Mouse (Mus musculus): ENCODE data around the gene Acadm. TPM values are rescaled to one million over a fixed set of nuclear protein-coding genes. Genes with fewer than 3 reads are reported as not detected.

Gene Acadm
- polyA plus RNA-seq, 1 experiment from 2014 or later, result 52.7 TPM

DNA sequence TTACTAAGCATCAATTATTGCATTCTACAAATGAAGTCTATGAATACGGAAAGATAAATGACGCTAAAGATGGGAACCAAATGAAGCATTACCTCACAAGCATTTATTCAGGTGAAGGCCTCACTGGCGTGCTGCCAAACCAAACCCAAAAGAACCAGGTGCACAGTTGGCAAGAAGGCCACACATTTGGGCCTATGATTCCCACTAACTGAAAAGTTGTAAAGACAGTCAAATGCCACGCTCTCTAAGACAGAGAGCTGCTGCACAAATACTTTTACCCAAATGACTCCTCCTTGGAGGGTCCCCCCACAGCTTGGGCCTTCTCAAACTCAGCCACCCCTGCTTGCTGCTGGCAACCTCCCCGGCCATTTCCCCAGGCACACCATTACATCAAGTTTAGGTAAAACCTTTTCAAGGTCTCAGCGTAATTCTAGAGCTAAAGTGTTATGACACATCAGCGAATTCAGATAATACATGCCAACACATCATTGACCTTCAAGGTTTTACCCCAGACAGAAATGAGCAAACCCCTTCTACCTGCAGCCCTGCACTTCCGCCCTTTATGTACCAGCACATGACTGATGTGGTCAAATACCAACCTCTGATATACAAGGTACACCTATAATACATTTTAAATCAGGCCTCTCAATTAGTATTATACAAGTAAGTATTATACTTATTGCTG, 33.1 kb downstream of the Acadm start:
- no peak for ATAC-seq (ENCODE audit: low FRiP score, low TSS enrichment)
- Histone ChIP-seq H3K27me3 (ENCODE audit: control insufficient read depth, insufficient read depth, low read length) (no peaks in the 10 kb centered on the region), H3K9ac (replicated peaks; ENCODE audit: low read length) (peak overlapping the region; percentile 94), H3K4me2 (ENCODE audit: low read length) (peak overlapping the region; percentile 93), H3K4me3 (replicated peaks; ENCODE audit: low read depth, low read length) (peak overlapping the region; percentile 86), H3K4me1 (ENCODE audit: control insufficient read depth, insufficient read depth, low read length) (peaks cover 34% of the 10 kb centered on the region), H3K36me3 (ENCODE audit: control insufficient read depth, insufficient read depth, low read length) (peaks cover 48% of the 10 kb centered on the region), H3K9me3 (ENCODE audit: control insufficient read depth, low read length) (no peaks in the 10 kb centered on the region), H3K27ac (replicated peaks; ENCODE audit: low read depth, low read length) (no peak overlapping the region)
- WGBS, result 52% methylated on average over 8 of the region's 8 CpGs
- DNase-seq, result no peak

DNA sequence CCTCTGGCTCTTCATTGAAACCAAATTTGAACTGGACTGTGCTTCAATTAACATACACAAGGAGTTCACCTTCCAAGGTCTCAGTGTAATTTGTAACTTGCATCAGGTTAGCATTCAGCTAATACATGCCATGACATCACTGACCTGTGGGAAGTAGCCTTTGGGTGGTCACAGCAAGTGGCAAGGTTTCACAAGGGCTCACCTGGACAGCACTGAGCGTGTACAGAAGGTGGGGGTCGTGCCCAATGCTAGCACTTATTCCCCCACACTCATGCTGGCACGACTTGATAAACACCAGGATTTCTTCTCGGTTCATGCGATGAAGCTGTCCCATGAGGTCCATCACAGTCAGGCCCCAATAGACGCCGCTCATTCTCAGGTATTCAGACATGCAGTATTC, 33.9 kb downstream of the Acadm start:
- Histone ChIP-seq H3K27me3 (ENCODE audit: control insufficient read depth, insufficient read depth, low read length) (no peaks in the 10 kb centered on the region), H3K4me3 (replicated peaks; ENCODE audit: low read depth, low read length) (0 out of 2 replicates have a peak overlapping the region, but pooled peaks have one; percentile 86), H3K4me2 (ENCODE audit: low read length) (peak overlapping the region; percentile 93; the same call in 1 of the 2 replicates), H3K27ac (replicated peaks; ENCODE audit: low read depth, low read length) (no peak overlapping the region), H3K4me1 (ENCODE audit: control insufficient read depth, insufficient read depth, low read length) (peaks cover 34% of the 10 kb centered on the region), H3K9me3 (ENCODE audit: control insufficient read depth, low read length) (no peaks in the 10 kb centered on the region), H3K36me3 (ENCODE audit: control insufficient read depth, insufficient read depth, low read length) (peaks cover 57% of the 10 kb centered on the region), H3K9ac (replicated peaks; ENCODE audit: low read length) (peak overlapping the region; percentile 20; the same call in 1 of the 2 replicates)
- ATAC-seq (ENCODE audit: low FRiP score, low TSS enrichment), result no peak
- DNase-seq, result no peak
- 73% methylated on average over 7 of the region's 7 CpGs for WGBS

DNA sequence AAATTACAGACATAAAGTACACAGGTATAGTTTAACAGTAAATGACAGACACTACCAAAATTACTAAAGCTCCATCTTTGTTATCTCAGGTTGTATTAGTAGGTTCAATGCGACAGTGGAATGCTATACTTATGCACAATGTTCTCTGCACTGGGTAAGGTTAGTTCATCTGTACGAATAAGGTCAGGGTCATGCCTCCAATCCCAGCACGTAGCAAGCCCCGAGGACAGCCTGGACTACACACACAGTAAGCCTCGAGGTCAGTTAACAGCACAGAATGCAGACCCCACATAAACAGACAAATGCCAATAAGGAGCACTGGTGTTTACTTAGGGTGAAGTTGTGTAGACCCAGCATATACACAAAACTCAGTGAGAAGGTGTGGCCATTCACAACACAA, 35.5 kb downstream of the Acadm start:
- ATAC-seq (ENCODE audit: low FRiP score, low TSS enrichment) (no peak), DNase-seq (no peak)
- Histone ChIP-seq H3K27me3 (ENCODE audit: control insufficient read depth, insufficient read depth, low read length) (no peaks in the 10 kb centered on the region), H3K4me3 (replicated peaks; ENCODE audit: low read depth, low read length) (no peak overlapping the region), H3K4me1 (ENCODE audit: control insufficient read depth, insufficient read depth, low read length) (peaks cover 34% of the 10 kb centered on the region), H3K4me2 (ENCODE audit: low read length) (no peak overlapping the region), H3K27ac (replicated peaks; ENCODE audit: low read depth, low read length) (no peak overlapping the region), H3K36me3 (ENCODE audit: control insufficient read depth, insufficient read depth, low read length) (peaks cover 72% of the 10 kb centered on the region), H3K9ac (replicated peaks; ENCODE audit: low read length) (no peak overlapping the region), H3K9me3 (ENCODE audit: control insufficient read depth, low read length) (no peaks in the 10 kb centered on the region)
- WGBS, result 83% methylated on average over 5 of the region's 5 CpGs

DNA sequence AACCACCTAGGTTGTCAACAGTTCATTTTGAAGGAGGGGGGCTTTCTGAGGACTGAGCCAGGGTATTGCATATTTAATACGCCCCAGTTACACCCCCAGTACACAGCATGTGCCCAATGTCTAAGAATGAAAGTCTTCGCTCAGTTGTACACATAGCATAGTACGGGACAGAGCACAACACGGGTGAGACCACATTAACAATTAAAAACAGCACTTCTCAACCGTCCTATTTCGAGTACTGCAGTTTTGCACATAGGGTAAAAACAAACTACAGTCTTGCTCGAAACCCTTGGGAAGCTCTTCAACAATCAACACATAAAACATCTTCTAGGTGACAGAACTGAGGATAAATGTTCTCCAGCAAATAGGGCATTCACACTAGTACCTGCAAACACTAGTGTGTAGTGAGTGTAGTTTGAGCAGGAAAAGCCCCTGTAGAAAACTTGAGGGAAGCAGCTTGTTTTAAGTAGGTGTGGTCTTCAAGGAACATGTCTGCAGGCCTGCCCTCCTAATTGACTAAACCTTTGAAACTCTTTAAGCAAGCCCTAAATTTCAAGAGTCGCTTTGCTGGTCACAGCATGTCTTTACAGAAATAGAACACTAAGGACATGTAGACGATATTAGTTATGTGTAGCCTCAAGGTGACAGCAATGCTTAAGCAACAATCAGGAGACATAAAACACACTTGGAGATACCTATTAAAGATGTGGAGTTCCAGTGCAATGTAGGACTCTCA, 38.1 kb downstream of the Acadm start, which contains the start of gene Msh4:
Gene Msh4 (minus strand): TSS at position 3 of the 736 bp plus-strand sequence.
- ATAC-seq (ENCODE audit: low FRiP score, low TSS enrichment), result no peak
- 89% methylated on average over 9 of the region's 9 CpGs for WGBS

DNA sequence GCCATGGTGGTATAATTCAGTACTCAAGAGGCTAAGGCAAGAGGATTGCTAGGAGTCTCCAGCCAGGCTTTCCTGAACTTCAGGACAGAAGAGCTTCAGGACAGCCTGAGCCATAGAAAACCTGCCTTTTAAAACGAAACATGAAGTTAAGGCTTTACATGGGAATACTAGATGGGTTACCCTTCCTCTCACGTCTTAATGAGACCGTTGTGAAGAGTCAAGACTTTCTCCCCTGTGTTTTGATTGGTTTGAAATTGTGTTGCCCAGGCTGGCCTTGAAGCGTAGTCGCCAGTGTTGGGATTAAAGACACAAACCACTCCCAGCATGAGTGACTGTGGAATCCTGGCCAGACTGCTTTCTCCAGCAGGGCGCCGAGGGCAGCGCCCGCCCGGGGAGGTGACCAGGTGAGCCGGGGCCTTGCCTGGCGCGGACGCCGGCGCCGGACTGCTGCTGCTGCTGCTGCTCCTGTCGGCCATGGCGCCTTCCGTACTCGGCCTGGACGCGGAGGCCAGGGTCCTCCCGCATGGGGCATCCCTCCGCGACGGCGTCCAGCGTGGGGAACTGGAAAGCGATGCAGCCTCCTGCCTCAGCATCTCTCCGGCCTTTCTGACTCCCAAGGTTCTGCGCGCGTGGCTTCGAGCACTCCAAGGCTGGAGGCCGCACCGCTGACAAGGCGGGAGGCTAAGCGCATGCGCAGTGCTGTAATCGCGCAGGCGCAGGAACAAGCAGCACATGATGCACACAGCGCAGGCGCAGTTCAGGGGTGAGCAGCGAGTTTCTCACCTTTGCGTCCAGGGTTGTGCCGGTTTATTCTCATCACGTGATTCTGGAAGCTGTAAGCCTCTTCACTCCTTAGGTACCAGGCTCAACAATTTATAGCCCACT, 38.9 kb downstream of the Acadm start:
- Histone ChIP-seq H3K9ac (replicated peaks; ENCODE audit: low read length) (no peak overlapping the region), H3K9me3 (ENCODE audit: control insufficient read depth, low read length) (no peaks in the 10 kb centered on the region), H3K4me1 (ENCODE audit: control insufficient read depth, insufficient read depth, low read length) (peaks cover 10% of the 10 kb centered on the region), H3K36me3 (ENCODE audit: control insufficient read depth, insufficient read depth, low read length) (peaks cover 70% of the 10 kb centered on the region), H3K4me3 (replicated peaks; ENCODE audit: low read depth, low read length) (no peak overlapping the region), H3K27ac (replicated peaks; ENCODE audit: low read depth, low read length) (no peak overlapping the region), H3K27me3 (ENCODE audit: control insufficient read depth, insufficient read depth, low read length) (no peaks in the 10 kb centered on the region), H3K4me2 (ENCODE audit: low read length) (no peak overlapping the region)
- ATAC-seq (ENCODE audit: low FRiP score, low TSS enrichment) (0 out of 2 replicates have a peak, but pooled peaks have one; percentile 22), DNase-seq (no peak)
- 87% methylated on average over 49 of the region's 49 CpGs for WGBS

More for the DNA sequence above, 38.1 kb downstream of the Acadm start, which contains the start of gene Msh4:
- Histone ChIP-seq H3K36me3 (ENCODE audit: control insufficient read depth, insufficient read depth, low read length) (peaks cover 77% of the 10 kb centered on the region), H3K9ac (replicated peaks; ENCODE audit: low read length) (no peak within 1 kb of the TSS), H3K4me2 (ENCODE audit: low read length) (no peak within 1 kb of the TSS), H3K9me3 (ENCODE audit: control insufficient read depth, low read length) (no peaks in the 10 kb centered on the region), H3K27me3 (ENCODE audit: control insufficient read depth, insufficient read depth, low read length) (no peaks in the 10 kb centered on the region), H3K4me3 (replicated peaks; ENCODE audit: low read depth, low read length) (no peak within 1 kb of the TSS), H3K27ac (replicated peaks; ENCODE audit: low read depth, low read length) (no peak within 1 kb of the TSS), H3K4me1 (ENCODE audit: control insufficient read depth, insufficient read depth, low read length) (peaks cover 18% of the 10 kb centered on the region)
- DNase-seq, result no peak

DNA sequence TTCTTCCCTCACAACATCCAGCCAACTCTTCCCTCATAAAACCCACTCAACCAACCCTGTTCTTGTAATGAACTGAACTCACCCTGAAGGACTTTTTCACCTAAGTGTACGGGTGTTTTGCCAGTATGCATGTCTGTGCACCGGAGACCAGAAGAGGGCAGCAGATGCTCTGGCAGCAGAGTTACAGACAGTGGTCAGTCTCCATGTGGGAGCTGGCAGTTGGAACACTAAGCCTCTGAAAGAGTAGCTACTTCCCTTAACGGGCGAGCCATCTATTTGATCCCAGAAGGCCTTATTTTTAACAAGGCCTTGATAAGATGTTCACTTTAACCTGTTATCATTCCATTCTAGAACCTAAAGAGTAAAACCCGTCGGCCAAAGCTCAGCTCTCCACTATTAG, 39.8 kb downstream of the Acadm start:
- H3K4me2 ChIP-seq (ENCODE audit: low read length), result no peak overlapping the region
- 0 out of 2 replicates have a peak, but pooled peaks cover 5% of the 10 kb centered on the region for H3K4me1 ChIP-seq (ENCODE audit: control insufficient read depth, insufficient read depth, low read length)
- DNase-seq (peak; percentile 62), ATAC-seq (ENCODE audit: low FRiP score, low TSS enrichment) (peak; percentile 71; the same call in 1 of the 2 replicates)
- WGBS, result 65% methylated on average over 6 of the region's 6 CpGs
- H3K9ac ChIP-seq (replicated peaks; ENCODE audit: low read length), result no peak overlapping the region
- no peaks in the 10 kb centered on the region for H3K9me3 ChIP-seq (ENCODE audit: control insufficient read depth, low read length)
- no peaks in the 10 kb centered on the region for H3K27me3 ChIP-seq (ENCODE audit: control insufficient read depth, insufficient read depth, low read length)
- no peak overlapping the region for H3K27ac ChIP-seq (replicated peaks; ENCODE audit: low read depth, low read length)
- H3K36me3 ChIP-seq (ENCODE audit: control insufficient read depth, insufficient read depth, low read length), result peaks cover 61% of the 10 kb centered on the region
- no peak overlapping the region for H3K4me3 ChIP-seq (replicated peaks; ENCODE audit: low read depth, low read length)

DNA sequence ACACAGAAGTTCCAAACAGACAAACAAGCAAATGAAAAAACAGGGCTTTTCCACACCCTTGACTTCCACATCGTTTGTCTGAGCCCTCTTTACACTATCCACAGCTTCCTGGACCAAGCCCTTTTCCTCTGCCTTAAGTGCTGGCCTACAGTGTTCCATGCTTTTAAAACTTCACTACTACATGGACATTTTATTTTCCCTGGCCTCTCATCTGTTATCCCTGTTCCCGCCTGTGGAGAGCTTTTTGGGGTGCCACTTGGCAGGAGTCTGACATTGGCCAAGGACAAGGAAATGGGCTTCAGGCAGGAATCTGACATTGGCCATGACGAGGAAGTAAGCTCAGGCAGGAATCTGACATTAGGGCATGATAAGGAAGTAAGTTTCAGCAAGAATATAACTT, 41.8 kb downstream of the Acadm start:
- no peak overlapping the region for H3K9ac ChIP-seq (replicated peaks; ENCODE audit: low read length)
- no peaks in the 10 kb centered on the region for H3K9me3 ChIP-seq (ENCODE audit: control insufficient read depth, low read length)
- ATAC-seq (ENCODE audit: low FRiP score, low TSS enrichment) (no peak), DNase-seq (no peak)
- no peak overlapping the region for H3K4me2 ChIP-seq (ENCODE audit: low read length)
- H3K4me3 ChIP-seq (replicated peaks; ENCODE audit: low read depth, low read length), result no peak overlapping the region
- WGBS, result 78% methylated on average over 3 of the region's 3 CpGs
- no peaks in the 10 kb centered on the region for H3K27me3 ChIP-seq (ENCODE audit: control insufficient read depth, insufficient read depth, low read length)
- H3K36me3 ChIP-seq (ENCODE audit: control insufficient read depth, insufficient read depth, low read length), result peaks cover 41% of the 10 kb centered on the region
- H3K27ac ChIP-seq (replicated peaks; ENCODE audit: low read depth, low read length), result no peak overlapping the region
- H3K4me1 ChIP-seq (ENCODE audit: control insufficient read depth, insufficient read depth, low read length), result no peaks in the 10 kb centered on the region

DNA sequence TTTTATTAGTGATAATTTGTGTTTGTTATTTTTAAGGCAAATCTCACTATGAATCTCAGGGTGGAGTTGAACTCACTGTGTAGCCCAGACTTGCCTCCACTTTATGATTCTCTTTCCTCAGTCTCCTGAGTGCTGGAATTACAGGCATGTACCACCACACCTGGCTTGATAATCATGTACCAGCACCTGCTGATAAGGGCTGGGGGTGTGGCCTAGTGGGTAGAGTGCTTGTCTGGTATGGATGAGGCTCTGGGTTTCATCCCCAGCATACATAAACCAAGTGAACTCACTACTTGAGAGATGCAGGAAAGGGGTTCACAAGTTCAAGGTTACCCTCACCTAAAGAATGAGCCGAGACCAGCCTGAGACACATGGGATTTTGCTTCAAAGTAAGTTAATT, 42.5 kb downstream of the Acadm start:
- H3K27ac ChIP-seq (replicated peaks; ENCODE audit: low read depth, low read length), result no peak overlapping the region
- H3K27me3 ChIP-seq (ENCODE audit: control insufficient read depth, insufficient read depth, low read length), result no peaks in the 10 kb centered on the region
- H3K4me1 ChIP-seq (ENCODE audit: control insufficient read depth, insufficient read depth, low read length), result no peaks in the 10 kb centered on the region
- no peak for ATAC-seq (ENCODE audit: low FRiP score, low TSS enrichment)
- H3K36me3 ChIP-seq (ENCODE audit: control insufficient read depth, insufficient read depth, low read length), result peaks cover 34% of the 10 kb centered on the region
- WGBS, result 82% methylated on average over 1 of the region's 1 CpGs
- no peak overlapping the region for H3K4me2 ChIP-seq (ENCODE audit: low read length)
- H3K4me3 ChIP-seq (replicated peaks; ENCODE audit: low read depth, low read length), result no peak overlapping the region
- DNase-seq, result no peak
- H3K9me3 ChIP-seq (ENCODE audit: control insufficient read depth, low read length), result no peaks in the 10 kb centered on the region
- H3K9ac ChIP-seq (replicated peaks; ENCODE audit: low read length), result no peak overlapping the region
